Mouse (Mus musculus) embryo, embryonic 11.5 days (tissue): ENCODE measurements around the gene Fam120a.
A peak's percentile ranks its signal among the peaks of the same experiment; 100 is the strongest.

ENCODE experiments used
- DNase-seq: peaks from one replicate; pipeline ENCODE4 v3.0.0-alpha.2; 2012; ENCODE audit warnings: low read depth, low spot score

Gene Fam120a

GRCm38 (mm10) chr13:48966851-48967821 lies 681 bp downstream of the Fam120a start:
- DNase-seq = peak; percentile 22

DNA sequence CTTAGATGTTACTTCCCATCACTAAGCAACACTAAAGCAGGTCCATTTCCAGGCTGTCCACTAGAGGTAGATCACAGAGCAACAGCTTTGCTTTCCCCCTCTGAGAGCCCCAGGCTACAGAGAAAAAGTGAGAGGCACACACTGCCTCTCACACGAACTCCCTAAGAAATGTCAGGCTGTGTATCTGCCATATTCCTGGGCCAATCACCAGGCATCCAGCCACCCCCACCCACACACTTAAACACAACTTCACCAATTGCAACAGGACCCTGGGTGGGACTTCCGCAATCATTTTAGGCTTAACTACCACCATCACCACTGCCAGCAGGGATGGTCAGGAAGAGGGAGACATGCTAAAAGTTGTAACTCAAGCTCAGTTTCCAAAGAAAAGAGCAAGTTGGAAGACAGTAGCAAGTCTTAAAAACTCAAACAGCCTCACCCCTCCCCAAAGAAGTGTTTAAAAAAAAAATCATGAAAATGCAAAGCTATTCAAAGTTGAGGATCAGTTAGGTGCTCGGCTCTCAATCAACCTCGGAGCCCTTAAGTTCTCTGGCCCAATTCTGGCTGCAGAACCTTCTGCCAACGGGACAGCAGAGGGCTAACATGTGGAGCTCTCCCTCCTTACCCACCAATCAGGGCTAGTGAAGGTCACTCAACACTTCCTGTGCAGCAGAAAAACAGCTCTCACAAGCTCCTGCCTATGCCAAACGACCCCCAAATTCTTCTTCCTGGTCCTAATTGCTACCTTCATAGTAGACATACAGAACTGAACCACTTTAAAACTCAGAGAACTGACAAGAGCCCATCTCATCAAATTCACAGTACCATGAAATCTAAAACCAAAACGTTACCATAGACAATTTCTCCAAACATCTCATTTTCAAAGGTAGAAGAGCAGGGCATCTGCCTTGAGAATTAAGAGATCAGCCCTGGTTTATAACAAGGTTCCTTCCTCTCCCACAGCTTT lies 2.0 kb downstream of the Fam120a start:
- peak; percentile 41 for DNase-seq

DNA sequence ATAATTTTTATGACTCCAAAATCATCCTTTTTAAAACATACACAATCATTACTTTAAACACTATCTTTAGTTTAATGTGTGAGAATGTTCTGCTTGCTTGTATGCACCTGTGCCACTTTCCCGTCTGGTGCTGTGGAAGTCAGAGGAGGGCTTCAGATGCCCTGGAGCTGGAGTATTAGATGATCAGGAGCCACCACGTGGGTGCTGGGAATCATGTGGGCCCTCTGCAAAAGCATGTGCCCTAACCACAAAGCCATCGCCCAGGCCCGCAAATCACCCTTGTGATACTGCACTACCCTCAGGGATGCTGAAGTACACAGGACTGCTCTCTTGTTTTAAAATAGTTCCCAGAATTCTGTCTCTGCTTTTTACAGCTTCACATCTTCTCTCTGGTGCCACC lies 3.0 kb downstream of the Fam120a start:
- no peak for DNase-seq

- DNase-seq = no peak
Measured at GRCm38 (mm10) chr13:48963111-48963510, 4.7 kb downstream of the Fam120a start.

GRCm38 (mm10) chr13:48962519-48962918 lies 5.3 kb downstream of the Fam120a start:
- no peak for DNase-seq

GRCm38 (mm10) chr13:48958608-48959007 lies 9.2 kb downstream of the Fam120a start:
- no peak for DNase-seq

GRCm38 (mm10) chr13:48954825-48955224 lies 13.0 kb downstream of the Fam120a start:
- DNase-seq = no peak

GRCm38 (mm10) chr13:48950600-48951241 lies 17.1 kb downstream of the Fam120a start:
- no peak for DNase-seq

DNA sequence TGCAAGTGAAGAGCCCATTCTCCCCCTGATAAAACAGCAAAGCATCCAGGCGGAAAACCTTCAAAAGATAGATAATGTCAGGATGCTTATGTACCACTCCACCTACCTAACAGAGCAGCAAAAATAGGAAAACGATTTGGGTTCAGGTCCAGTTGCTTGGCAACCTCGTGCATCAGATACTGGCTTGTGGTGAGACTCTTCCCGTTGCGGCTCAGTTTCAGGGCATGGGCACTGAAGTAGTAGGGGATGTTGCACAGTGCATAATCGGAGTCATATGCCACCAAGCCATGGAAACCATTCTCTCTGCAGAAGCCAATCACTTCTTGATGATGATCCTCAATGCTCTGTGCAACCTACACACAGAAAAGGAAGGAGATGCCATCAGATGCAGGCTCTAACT lies 18.9 kb downstream of the Fam120a start:
- no peak for DNase-seq

DNA sequence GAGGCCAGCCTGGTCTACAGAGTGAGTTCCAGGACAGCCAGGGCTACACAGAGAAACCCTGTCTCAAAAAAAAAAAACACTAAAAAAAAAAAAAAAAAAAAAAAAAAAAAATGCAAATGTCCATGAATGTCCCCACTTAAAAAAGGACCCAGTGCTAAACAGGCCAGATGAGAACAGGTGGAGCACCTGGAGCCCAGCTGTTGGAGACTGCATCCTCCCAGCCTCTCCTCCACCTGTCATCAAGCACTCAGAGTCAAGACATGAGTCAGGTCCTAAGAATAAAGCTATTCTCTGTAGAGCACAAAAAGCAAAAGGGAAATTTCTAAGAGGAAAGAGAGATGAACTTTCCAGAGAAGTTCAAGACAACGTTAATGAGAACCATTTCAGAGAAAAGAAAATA lies 23.2 kb downstream of the Fam120a start:
- no peak for DNase-seq

- DNase-seq = no peak
Measured at GRCm38 (mm10) chr13:48942471-48942870, 25.3 kb downstream of the Fam120a start.

DNA sequence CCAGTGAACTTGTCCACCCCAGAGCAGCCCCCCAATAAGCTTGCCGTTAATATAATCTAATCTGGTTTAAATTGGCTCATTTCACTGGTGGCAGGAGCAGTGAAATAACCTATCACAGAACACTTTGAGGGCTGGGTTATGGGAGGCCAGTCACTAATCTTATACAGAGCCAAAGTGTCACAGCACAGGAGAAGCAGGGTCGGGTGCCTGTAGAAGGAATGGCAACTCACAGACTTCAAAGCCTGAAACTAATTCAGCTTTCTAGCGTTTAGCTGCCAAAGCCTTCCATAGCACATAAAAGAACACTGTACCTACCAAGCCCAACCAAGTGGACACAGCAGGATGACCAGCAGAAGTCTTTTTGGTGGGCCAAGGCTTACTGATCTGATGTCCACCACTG lies 26.0 kb downstream of the Fam120a start:
- DNase-seq = no peak

DNA sequence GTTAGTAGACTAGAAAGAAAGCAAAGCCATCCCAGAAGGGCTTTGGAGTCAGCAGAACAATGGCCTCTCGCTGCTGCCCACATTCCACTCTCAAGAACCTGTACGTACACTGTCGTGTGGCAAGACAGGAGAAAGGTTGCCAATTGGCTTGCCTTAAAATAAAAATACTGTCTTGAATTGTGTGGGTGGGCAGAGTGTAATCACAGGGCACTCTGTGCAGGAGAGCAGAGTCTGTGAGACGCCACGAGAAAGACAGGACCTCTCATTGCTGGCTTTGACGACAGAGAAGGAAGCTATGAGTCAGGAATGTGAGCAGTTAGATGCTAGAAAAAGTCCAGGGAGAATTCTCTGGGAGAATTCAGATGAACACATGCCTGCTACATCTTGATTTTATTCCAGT lies 33.2 kb downstream of the Fam120a start:
- no peak for DNase-seq

DNA sequence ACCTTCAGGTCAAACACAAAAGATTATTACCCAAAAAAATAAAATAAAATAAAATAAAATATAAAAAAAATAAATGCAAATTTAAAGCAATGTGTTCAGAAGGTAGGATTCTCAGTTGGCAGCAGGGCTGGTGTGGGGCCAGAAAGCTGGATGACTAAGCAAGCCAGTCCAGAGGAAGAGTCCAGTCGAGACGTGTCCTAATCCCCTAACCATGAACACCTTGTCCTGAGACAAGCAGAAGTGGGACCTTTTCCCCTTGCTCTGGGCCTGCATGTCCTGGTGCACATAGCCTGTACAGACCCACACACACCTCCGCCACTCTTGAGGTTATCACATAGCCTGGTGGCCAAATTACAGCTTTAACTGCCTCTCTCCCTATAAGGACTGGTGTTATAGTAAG lies 35.1 kb downstream of the Fam120a start:
- no peak for DNase-seq

- DNase-seq = no peak
Measured at GRCm38 (mm10) chr13:48931687-48932086, 36.1 kb downstream of the Fam120a start.

- no peak for DNase-seq
Measured at GRCm38 (mm10) chr13:48931232-48931631, 36.6 kb downstream of the Fam120a start.

DNA sequence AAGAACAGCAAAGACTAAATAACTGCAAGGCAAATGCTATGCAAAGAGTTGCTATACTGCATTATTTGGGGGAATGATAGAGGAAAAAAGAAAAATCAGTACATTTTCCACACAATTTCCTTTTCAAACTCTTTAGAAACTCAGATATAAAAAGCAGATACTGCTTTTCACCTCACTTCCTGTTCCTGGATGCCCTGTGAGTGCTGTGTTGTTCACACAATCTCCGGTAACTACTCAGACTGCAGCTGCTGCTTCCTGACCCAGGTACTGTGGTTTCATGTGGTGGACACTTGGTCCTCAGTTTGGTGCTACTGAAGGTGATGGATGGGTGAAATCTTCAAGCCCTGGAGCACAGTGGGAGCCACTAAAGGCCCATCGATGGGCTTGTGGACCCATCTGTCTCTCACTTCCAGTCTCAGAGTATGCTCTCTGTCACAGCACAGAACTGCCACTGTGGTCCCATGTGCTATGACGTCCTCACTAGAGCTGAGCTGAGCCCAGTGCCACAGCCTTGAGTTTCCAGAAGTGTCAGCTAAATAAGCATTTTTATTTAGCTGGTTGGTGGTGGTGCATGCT lies 38.2 kb downstream of the Fam120a start:
- no peak for DNase-seq

- DNase-seq = no peak
Measured at GRCm38 (mm10) chr13:48927609-48928008, 40.2 kb downstream of the Fam120a start.

GRCm38 (mm10) chr13:48922712-48923111 lies 45.1 kb downstream of the Fam120a start:
- no peak for DNase-seq

DNA sequence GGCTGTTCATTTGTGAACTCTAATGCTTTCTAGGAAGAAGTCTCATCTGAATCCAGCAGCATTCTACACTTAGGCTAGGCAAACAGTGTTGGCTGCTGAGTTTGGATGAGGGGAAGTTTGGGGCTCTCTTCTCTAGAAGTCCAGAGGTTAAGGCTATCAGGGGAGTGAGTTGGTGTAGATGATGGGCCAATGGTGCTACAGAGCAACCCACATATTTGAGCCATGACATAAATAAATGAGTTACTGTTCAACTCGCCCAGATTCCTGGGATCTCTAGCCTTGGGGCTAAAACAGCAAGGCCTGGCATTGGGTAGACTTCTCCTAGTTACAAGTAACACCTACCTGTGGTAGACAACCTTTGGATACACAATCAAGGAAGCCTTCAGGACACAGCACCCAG lies 46.6 kb downstream of the Fam120a start:
- DNase-seq = no peak

DNA sequence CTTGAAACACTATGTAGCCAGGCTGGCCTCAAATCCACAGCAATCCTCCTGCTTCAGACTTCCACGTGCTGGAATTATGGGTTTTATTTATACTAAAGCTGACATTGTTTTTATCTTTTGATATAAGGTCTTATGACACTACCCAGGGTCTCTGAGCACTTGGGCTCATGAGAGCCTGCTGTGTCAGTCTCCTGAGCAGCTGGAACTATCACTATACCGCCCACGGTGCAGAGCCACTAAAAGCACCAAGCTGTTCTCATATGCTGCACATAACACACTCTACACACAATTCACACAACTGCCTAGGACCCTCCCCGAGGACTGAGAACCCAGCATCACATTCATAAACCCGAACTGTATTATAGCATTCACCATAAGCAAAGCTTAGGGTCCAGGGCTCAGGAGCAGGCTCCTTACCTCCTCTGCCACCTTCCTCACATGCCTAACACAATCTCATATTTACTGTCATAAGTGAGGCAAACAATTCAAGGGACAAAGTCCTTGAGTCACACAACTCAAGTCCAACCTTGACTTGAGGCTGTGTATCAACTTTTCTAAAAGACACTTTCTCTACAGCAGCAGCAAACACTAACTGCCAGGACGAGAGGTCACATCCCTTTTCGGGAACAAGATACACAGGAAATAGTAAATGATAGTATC lies 47.9 kb downstream of the Fam120a start:
- DNase-seq = no peak
